Mouse (Mus musculus): ENCODE measurements around the gene Med22. TPM values are rescaled to one million over a fixed set of nuclear protein-coding genes. Genes with fewer than 3 reads are reported as not detected.
A peak's percentile ranks its signal among the peaks of the same experiment; 100 is the strongest.

Gene Med22
- polyA plus RNA-seq, 1 experiment from 2014 or later: 59.8 TPM

DNA sequence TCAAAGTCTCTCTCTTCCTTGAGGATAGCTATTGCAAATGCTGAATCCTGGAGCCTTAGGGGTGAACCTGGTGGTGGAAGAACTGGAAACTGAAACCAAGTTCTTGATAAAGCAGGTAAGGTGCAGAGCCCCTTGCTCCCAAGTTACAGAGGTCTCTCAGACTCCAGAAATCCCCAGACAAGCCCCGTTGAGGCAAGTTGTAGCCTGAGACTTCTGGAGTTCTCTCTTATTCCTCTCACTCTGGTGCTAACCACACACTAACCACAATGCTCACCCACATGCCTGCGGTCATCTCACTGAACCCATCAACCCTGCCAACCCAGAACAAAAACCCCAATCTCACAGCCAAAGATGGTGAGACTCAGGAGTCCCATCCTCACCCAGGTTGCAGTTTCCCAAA lies 24.8 kb upstream of the Med22 start:
- Histone ChIP-seq H3K9me3 (no peaks in the 10 kb centered on the region), H3K36me3 (peaks cover 14% of the 10 kb centered on the region), H3K4me3 (no peak overlapping the region), H3K9ac (no peak overlapping the region), H3K4me1 (peaks cover 23% of the 10 kb centered on the region), H3K27me3 (no peaks in the 10 kb centered on the region), H3K4me2 (no peak overlapping the region), H3K27ac (no peak overlapping the region)
- no peak for ATAC-seq (ENCODE audit: insufficient number of reproducible peaks, low FRiP score, low TSS enrichment, low read depth)
- WGBS: 84% methylated on average over 2 of the region's 2 CpGs

DNA sequence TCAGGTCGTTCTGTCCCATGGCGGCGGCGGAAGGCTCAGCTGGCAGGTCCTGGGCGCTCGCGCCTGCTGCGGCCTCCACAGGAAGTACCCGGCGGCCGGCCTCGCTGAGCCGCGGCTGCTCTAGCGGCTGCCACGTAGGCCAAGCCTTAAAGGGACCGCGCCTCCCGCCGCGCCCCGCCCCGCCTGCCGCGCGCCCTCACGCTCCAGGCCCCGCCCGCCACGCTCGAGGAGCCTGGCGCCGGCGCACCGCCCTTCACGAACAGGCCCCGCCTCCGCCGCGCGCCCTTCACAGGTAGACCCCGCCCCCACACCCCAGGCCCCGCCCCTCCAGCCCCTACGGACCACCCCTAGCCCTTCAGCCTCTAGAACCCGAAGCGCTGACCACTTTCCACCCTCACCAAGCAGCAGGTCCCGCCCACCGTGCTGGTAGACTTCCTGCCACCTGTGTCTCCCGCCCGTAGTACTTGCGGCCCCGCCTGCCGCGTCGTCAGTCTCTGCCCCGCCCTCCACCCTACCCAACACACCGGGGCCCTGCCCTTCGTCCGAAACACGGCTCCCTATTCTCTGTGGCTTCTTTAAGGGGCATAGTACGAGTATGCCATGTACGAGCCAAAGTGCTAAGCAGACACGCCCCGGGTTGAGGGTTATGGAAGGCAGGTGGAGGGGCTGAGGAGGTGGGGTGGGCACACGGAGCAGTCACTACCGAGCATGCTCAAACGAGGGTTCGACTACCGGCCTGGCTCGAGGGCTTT lies 23.0 kb upstream of the Med22 start, which contains the start of the genes Surf4 and Stkld1:
Gene Surf4 (minus strand): TSS at position 625 of the 752 bp plus-strand sequence.
Gene Stkld1 (plus strand): TSS at position 744 of the 752 bp plus-strand sequence.
- no peaks in the 10 kb centered on the region for H3K27me3 ChIP-seq
- ATAC-seq (ENCODE audit: insufficient number of reproducible peaks, low FRiP score, low TSS enrichment, low read depth): peak; percentile 94
- peaks cover 31% of the 10 kb centered on the region for H3K4me1 ChIP-seq
- H3K9ac ChIP-seq: peak within 1 kb of the TSS; percentile 100
- WGBS: under 1% methylated on average over 60 of the region's 70 CpGs
- peak within 1 kb of the TSS; percentile 94 for H3K27ac ChIP-seq
- peak within 1 kb of the TSS; percentile 94 for H3K4me3 ChIP-seq
- H3K36me3 ChIP-seq: peaks cover 31% of the 10 kb centered on the region
- peak within 1 kb of the TSS; percentile 50 for H3K4me2 ChIP-seq
- no peaks in the 10 kb centered on the region for H3K9me3 ChIP-seq

DNA sequence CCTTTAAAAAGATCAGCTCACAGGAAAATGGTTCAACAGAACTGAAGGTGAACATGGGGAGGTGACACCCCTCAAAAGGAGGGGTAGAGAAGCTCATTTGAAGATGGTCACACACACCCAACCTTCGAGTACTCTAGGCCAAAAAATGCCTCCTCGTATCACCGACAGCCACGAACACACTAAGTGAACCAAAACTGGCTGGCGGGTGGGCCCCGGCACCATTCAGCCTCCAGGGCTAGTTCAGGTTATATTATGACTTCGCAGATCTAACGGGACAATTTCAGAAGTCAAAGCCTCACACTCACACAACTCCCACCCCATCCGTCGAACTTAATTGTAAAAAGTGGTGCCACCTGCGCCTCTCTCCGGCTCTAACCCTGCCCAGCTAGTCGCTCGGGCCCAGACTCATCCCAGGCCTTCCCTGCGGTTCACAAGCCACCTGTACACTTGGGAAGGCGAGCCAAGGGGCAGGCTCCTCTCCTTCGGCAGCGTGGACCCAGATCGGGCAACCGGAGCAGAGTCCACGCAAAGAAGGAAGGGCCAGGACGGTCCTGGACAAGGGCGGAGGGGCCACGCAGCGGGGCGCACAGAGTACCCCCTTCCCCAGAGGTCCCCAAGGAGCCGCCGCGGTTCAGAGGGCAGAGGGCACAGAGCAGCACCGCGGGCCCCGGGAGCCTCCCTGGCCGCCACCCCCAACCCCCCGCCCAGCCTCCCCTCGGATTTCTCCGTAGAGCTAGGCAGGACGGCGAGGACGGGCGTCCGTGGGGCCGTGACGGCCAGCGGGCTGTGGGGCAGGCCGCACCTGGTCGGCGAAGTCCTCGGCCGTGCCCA lies 22.2 kb upstream of the Med22 start:
- Histone ChIP-seq H3K4me2 (peak overlapping the region; percentile 50), H3K36me3 (peaks cover 37% of the 10 kb centered on the region), H3K4me3 (peak overlapping the region; percentile 94), H3K27ac (peak overlapping the region; percentile 94), H3K27me3 (no peaks in the 10 kb centered on the region), H3K9ac (peak overlapping the region; percentile 100), H3K9me3 (no peaks in the 10 kb centered on the region), H3K4me1 (peaks cover 36% of the 10 kb centered on the region)
- peak; percentile 7; the same call in 1 of the 2 replicates for ATAC-seq (ENCODE audit: insufficient number of reproducible peaks, low FRiP score, low TSS enrichment, low read depth)
- under 1% methylated on average over 46 of the region's 49 CpGs for WGBS

DNA sequence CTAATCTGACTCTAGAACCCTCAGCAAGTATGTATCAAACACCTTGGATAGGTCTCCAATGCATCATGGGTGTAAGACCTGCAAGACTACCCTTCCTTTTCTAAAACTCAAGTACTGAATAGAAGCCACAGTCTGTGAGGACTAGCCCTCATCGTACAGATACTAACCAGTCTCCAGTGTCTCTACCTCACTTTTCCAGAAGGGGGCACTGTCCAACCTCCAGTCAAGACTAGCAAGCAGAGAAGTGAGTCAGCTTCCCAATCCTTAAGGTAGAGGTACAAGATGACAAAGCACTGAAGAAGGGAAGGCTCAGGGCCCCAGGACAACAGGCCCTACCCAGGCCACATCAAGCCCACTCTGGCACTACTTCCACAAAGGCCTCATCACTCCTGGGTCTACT lies 19.9 kb upstream of the Med22 start:
- Histone ChIP-seq H3K4me2 (no peak overlapping the region), H3K27ac (no peak overlapping the region), H3K4me1 (peaks cover 36% of the 10 kb centered on the region), H3K9ac (no peak overlapping the region), H3K36me3 (peaks cover 59% of the 10 kb centered on the region), H3K9me3 (no peaks in the 10 kb centered on the region), H3K27me3 (no peaks in the 10 kb centered on the region), H3K4me3 (no peak overlapping the region)
- ATAC-seq (ENCODE audit: insufficient number of reproducible peaks, low FRiP score, low TSS enrichment, low read depth): no peak
- WGBS: 46% methylated on average over 1 of the region's 1 CpGs

DNA sequence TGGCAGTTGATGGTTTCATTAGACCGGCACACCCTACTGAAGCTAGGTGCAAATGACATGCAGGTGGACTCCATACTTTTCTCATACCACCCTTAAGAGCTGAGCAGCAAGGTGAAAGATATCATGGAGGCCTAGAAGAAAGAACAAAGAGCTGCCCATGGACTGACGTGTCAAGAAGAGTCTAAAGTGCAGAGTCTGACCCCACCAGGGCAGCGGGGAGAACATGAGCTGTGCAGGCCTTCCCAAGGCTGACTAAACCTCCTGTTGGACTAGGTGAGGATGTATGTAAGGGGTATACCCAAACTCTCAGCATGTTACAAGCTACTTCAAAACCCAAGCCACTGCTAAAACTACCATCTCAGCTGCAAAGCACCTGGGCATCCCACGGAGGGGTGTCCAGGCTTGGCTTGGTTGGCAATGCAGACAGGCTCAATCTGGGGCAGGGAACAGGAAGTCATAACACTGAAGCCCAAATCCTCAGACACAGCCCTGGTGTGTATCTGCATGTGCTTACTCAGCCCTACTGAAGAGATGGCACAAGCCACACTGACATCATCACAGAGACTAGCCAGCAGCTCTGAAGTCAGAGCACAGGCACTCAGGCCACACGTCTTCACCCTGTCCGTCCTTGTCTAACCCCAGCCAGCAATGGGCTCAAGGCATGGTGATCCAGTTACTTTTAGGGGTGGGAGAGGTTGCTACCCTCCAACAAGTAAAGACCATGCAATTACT lies 17.4 kb upstream of the Med22 start:
- peaks cover 32% of the 10 kb centered on the region for H3K4me1 ChIP-seq
- H3K4me3 ChIP-seq: no peak overlapping the region
- no peak overlapping the region for H3K4me2 ChIP-seq
- 81% methylated on average over 6 of the region's 6 CpGs for WGBS
- no peak overlapping the region for H3K27ac ChIP-seq
- no peaks in the 10 kb centered on the region for H3K27me3 ChIP-seq
- H3K9ac ChIP-seq: no peak overlapping the region
- H3K36me3 ChIP-seq: peaks cover 84% of the 10 kb centered on the region
- no peak for ATAC-seq (ENCODE audit: insufficient number of reproducible peaks, low FRiP score, low TSS enrichment, low read depth)
- no peaks in the 10 kb centered on the region for H3K9me3 ChIP-seq

DNA sequence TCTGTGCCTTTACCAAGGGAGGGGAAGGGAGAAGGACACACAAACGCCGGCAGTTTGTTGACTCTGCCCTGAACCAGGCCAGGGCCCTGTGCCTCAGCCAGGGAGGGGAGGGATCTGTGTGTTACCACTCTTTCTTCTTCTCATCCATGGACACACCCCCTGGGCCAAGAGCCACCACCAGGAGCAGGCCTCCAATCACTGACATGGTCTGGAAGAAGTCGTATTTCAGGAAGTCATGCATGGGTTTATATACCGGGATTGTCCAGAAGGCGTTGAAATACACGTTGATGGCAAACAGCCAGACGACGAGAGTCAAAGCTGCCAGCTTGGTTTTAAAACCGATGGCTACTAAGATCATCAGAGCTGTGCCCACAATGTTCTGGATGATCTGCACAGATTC lies 11.3 kb upstream of the Med22 start:
- Histone ChIP-seq H3K9me3 (no peaks in the 10 kb centered on the region), H3K36me3 (peaks cover 88% of the 10 kb centered on the region), H3K4me1 (peaks cover 16% of the 10 kb centered on the region), H3K4me3 (no peak overlapping the region), H3K27me3 (no peaks in the 10 kb centered on the region), H3K4me2 (no peak overlapping the region), H3K27ac (no peak overlapping the region), H3K9ac (no peak overlapping the region)
- ATAC-seq (ENCODE audit: insufficient number of reproducible peaks, low FRiP score, low TSS enrichment, low read depth): no peak
- 70% methylated on average over 9 of the region's 9 CpGs for WGBS

DNA sequence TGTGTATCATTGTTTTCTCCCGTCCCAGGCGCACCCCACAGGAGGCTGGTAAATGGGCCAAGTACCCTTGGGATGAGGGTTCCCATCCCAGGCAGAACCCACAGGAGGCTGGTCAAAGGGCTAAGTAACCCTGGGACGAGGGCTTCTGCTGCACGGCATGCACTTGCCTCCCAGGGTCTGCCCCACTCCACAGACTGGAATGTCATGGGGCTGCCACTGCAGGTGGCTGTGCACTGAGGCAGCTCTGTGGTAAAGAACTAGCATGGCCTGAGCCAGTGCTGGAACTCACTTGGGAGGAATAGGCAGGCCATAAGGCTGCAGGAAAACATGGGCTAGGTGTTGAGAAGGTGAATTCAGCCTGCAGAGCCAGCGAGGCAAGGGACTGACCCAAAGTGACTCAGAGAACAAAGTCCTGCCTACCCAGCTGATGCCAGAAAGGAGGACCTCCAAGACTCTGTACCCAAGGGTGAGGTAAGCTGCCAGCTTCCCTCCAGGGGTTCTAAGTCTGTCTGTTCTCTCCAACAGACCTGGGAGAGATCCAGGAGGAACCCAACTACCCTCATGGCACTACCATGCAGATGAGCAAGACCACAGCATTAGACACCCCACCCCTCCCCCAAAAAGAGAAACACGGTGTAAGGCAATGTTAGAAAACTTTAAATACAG lies 9.8 kb upstream of the Med22 start:
- WGBS: 82% methylated on average over 6 of the region's 6 CpGs
- peaks cover 74% of the 10 kb centered on the region for H3K36me3 ChIP-seq
- peaks cover 25% of the 10 kb centered on the region for H3K4me1 ChIP-seq
- H3K4me3 ChIP-seq: no peak overlapping the region
- no peak overlapping the region for H3K27ac ChIP-seq
- H3K27me3 ChIP-seq: no peaks in the 10 kb centered on the region
- H3K4me2 ChIP-seq: no peak overlapping the region
- H3K9ac ChIP-seq: no peak overlapping the region
- ATAC-seq (ENCODE audit: insufficient number of reproducible peaks, low FRiP score, low TSS enrichment, low read depth): no peak
- H3K9me3 ChIP-seq: no peaks in the 10 kb centered on the region

DNA sequence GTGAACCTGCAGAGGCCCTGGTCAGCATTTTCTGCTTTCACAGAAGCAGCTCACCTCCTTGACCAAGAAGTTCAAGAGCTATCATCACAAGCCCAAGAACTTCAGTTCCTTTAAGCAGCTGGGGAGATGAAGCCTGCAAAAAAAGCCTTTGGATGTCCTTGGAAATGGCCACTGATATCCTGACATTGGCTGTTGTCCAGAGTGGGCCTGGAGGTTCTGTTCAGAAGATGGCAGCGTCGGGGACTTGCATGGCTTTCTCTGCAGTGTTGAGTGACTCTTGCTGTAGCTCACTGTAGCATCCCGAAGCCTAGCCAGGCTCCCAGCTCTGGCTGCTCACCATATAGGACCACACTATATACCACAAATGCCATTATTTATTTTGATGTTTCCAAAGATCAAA lies 9.2 kb upstream of the Med22 start:
- 88% methylated on average over 3 of the region's 3 CpGs for WGBS

DNA sequence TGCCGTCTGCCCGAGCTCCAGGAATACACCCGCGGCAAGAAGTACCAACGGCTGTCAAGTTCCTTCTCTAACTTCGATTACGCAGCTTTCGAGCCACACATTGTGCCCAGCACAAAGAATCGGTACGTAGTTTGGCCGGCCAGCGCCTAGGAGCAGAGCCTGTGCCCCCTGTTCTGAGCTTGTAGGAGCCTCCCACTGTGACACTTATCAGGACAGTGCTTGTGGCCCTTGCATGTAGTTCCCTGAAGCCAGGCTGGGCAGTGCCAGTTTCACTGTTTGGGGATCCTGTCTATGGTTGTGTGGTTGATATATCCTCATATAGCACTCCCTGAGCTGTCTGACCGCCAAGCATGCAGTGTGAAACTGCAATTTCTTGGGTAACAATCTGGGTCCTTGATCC lies 6.3 kb upstream of the Med22 start:
- peak overlapping the region; percentile 95 for H3K4me2 ChIP-seq
- no peaks in the 10 kb centered on the region for H3K27me3 ChIP-seq
- H3K9ac ChIP-seq: peak overlapping the region; percentile 70
- no peak for ATAC-seq (ENCODE audit: insufficient number of reproducible peaks, low FRiP score, low TSS enrichment, low read depth)
- H3K36me3 ChIP-seq: peaks cover 68% of the 10 kb centered on the region
- H3K27ac ChIP-seq: peak overlapping the region; percentile 78
- H3K4me1 ChIP-seq: peaks cover 43% of the 10 kb centered on the region
- WGBS: 2% methylated on average over 13 of the region's 13 CpGs
- H3K9me3 ChIP-seq: no peaks in the 10 kb centered on the region
- peak overlapping the region; percentile 68 for H3K4me3 ChIP-seq

More for the DNA sequence above, 9.2 kb upstream of the Med22 start:
- Histone ChIP-seq H3K4me3 (no peak overlapping the region), H3K27me3 (no peaks in the 10 kb centered on the region), H3K4me2 (no peak overlapping the region), H3K9me3 (no peaks in the 10 kb centered on the region), H3K27ac (no peak overlapping the region), H3K9ac (no peak overlapping the region), H3K36me3 (peaks cover 68% of the 10 kb centered on the region), H3K4me1 (peaks cover 30% of the 10 kb centered on the region)
- ATAC-seq (ENCODE audit: insufficient number of reproducible peaks, low FRiP score, low TSS enrichment, low read depth): no peak

DNA sequence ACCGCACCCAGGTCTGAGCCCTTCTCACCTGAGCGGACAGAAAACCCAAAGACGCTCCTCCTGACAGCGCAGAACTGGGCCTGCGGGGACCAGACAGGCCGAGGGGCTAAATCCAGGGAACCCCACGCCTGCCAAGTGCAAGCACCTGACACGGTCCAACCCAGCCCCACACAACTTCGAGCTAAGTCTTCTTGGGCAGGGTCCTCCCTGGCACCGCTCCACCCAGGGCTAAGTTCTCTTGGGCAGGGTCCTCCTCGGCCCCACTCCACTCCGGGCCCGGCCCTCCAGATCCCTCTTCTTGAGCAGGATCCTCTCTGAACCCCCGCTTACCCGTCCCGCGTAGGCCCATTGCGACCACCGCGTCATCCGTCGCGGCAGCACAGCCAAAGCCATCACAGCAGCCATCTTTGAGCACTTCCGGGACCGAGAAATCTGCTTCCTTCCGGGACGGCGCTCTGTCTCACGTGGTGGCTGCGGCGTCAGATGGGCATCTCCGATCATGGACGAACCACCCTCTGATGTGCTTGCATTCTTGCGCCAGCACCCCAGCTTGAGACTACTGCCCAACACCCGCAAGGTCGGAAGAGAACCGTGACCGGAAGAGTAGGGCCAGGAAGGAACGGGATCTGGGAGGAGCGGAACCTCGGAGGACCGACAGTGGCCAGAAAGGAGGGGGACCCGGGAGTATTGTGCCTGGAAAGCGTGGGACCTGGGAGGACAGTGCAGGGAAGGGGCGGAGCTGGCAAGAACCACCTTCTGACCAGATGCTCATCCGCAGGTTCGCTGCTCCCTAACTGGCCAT lies 5.7 kb upstream of the Med22 start, which contains the start of the genes Surf2 and Surf1:
Gene Surf2 (plus strand): TSS at position 441 of the 802 bp plus-strand sequence.
Gene Surf1 (minus strand): TSS at position 604 of the 802 bp plus-strand sequence.
- Histone ChIP-seq H3K27me3 (no peaks in the 10 kb centered on the region), H3K9ac (peak within 1 kb of the TSS; percentile 70), H3K9me3 (no peaks in the 10 kb centered on the region), H3K4me1 (peaks cover 47% of the 10 kb centered on the region), H3K4me3 (peak within 1 kb of the TSS; percentile 68), H3K27ac (peak within 1 kb of the TSS; percentile 78), H3K4me2 (peak within 1 kb of the TSS; percentile 95), H3K36me3 (peaks cover 67% of the 10 kb centered on the region)
- 2% methylated on average over 47 of the region's 47 CpGs for WGBS
- peak; percentile 40 for ATAC-seq (ENCODE audit: insufficient number of reproducible peaks, low FRiP score, low TSS enrichment, low read depth)
